Mouse (Mus musculus) CH12.LX (cell line): ENCODE measurements around the gene Grhl1. TPM values are rescaled to one million over a fixed set of nuclear protein-coding genes. Genes with fewer than 3 reads are reported as not detected.
A peak's percentile ranks its signal among the peaks of the same experiment; 100 is the strongest.

Experiments
- DNase-seq: peaks from one replicate; pipeline ENCODE4 v3.0.0-alpha.2; 2013; ENCODE audit errors: extremely low read depth
- H3K27ac ChIP-seq: 2 replicates; pipeline ENCODE4 v1.5.1; 2012; ENCODE audit warnings: low read depth, mild to moderate bottlenecking, control low read depth, moderate library complexity; ENCODE audit not compliant: insufficient read depth
- H3K27me3 ChIP-seq: replicated peaks from 2 replicates; pipeline ENCODE3; 2012; ENCODE audit warnings: inconsistent platforms
- H3K36me3 ChIP-seq, 2 experiments: replicated peaks in 1 of 2; 2 replicates each; pipeline versions ENCODE3 to v1.6.1; 2012; ENCODE audit warnings: inconsistent platforms in 1 of 2, low read length in 1 of 2, mild to moderate bottlenecking in 1 of 2, mixed read lengths in 1 of 2, moderate library complexity in 1 of 2; ENCODE audit not compliant: control insufficient read depth in 1 of 2, insufficient read depth in 1 of 2
- H3K4me1 ChIP-seq, 2 experiments: 2 replicates each; pipeline ENCODE4 v1.6.1; 2012; ENCODE audit warnings: inconsistent platforms in 1 of 2, moderate library complexity in 1 of 2; ENCODE audit not compliant: insufficient read depth in 2 of 2, control insufficient read depth in 1 of 2
- H3K4me2 ChIP-seq: 2 replicates; pipeline ENCODE4 v1.6.1; 2012; ENCODE audit warnings: low read depth, mild to moderate bottlenecking, control low read depth; ENCODE audit not compliant: poor library complexity, insufficient read depth, severe bottlenecking
- H3K4me3 ChIP-seq, 3 experiments: fragments of 150-350 bp in 1 of 3; sonication (generic) in 1 of 3; replicated peaks in 1 of 3; 2 replicates each; pipeline versions ENCODE3 to v1.5.1; 2011 to 2012; ENCODE audit warnings: low read depth in 2 of 3, low read length in 2 of 3, mild to moderate bottlenecking in 2 of 3, moderate library complexity in 2 of 3, control low read depth in 1 of 3, improper control_type of control experiment in 1 of 3, inconsistent platforms in 1 of 3, mixed read lengths in 1 of 3; ENCODE audit not compliant: poor library complexity in 1 of 3
- H3K79me2 ChIP-seq: replicated peaks from 2 replicates; pipeline ENCODE4 v1.6.1; 2012; ENCODE audit warnings: mild to moderate bottlenecking, moderate library complexity; ENCODE audit not compliant: control insufficient read depth, poor library complexity, insufficient read depth, severe bottlenecking; ENCODE audit errors: extremely low read depth
- H3K9ac ChIP-seq: 2 replicates; pipeline ENCODE4 v1.6.1; 2012; ENCODE audit warnings: low read depth, mild to moderate bottlenecking, control low read depth, moderate library complexity; ENCODE audit not compliant: insufficient read depth
- H3K9me3 ChIP-seq: replicated peaks from 2 replicates; pipeline ENCODE3; 2012; ENCODE audit warnings: low read length, inconsistent platforms, mixed read lengths
- BHLHE40 ChIP-seq: IDR thresholded peaks from 2 replicates; pipeline ENCODE4 v1.6.1; 2011; ENCODE audit warnings: mild to moderate bottlenecking, low read depth, low read length, improper control_type of control experiment
- CHD1 ChIP-seq: IDR thresholded peaks from 2 replicates; pipeline ENCODE4 v1.6.1; 2012; ENCODE audit warnings: low read depth, low read length, improper control_type of control experiment, inconsistent platforms
- CHD2 ChIP-seq: IDR thresholded peaks from 2 replicates; pipeline ENCODE4 v1.6.1; 2011; ENCODE audit warnings: low read length, improper control_type of control experiment
- CTCF ChIP-seq, 2 experiments: IDR thresholded peaks in 1 of 2; conservative IDR thresholded peaks in 1 of 2; 2 replicates each; pipeline ENCODE4 v1.5.1; 2011 to 2012; ENCODE audit warnings: low read depth in 2 of 2, low read length in 2 of 2, improper control_type of control experiment in 1 of 2, inconsistent platforms in 1 of 2, mild to moderate bottlenecking in 1 of 2, moderate library complexity in 1 of 2
- E2F4 ChIP-seq: IDR thresholded peaks from 2 replicates; pipeline ENCODE4 v1.6.1; 2011; ENCODE audit warnings: low read depth, low read length, improper control_type of control experiment; ENCODE audit not compliant: insufficient replicate concordance
- EP300 ChIP-seq: IDR thresholded peaks from 2 replicates; pipeline ENCODE4 v1.6.1; 2011; ENCODE audit warnings: low read length, improper control_type of control experiment
- ETS1 ChIP-seq: conservative IDR thresholded peaks from 2 replicates; pipeline ENCODE4 v1.6.1; 2012; ENCODE audit warnings: low read depth, mild to moderate bottlenecking, inconsistent platforms, low read length, improper control_type of control experiment, moderate library complexity
- GABPA ChIP-seq: IDR thresholded peaks from 2 replicates; pipeline ENCODE4 v1.6.1; 2012; ENCODE audit warnings: low read depth, low read length, improper control_type of control experiment, inconsistent platforms; ENCODE audit not compliant: insufficient replicate concordance
- IRF4 ChIP-seq: IDR thresholded peaks from 2 replicates; pipeline ENCODE4 v1.6.1; 2014; ENCODE audit warnings: low read depth, mild to moderate bottlenecking, inconsistent platforms, low read length, improper control_type of control experiment
- JUN ChIP-seq: IDR thresholded peaks from 2 replicates; pipeline ENCODE4 v1.6.1; 2011; ENCODE audit warnings: low read depth, mild to moderate bottlenecking, low read length, improper control_type of control experiment, moderate library complexity; ENCODE audit not compliant: insufficient read depth
- JUND ChIP-seq: conservative IDR thresholded peaks from 2 replicates; pipeline ENCODE4 v1.6.1; 2011; ENCODE audit warnings: low read depth, low read length, improper control_type of control experiment
- KAT2A ChIP-seq: IDR thresholded peaks from 2 replicates; pipeline ENCODE4 v1.6.1; 2012; ENCODE audit warnings: low read length, improper control_type of control experiment, inconsistent platforms; ENCODE audit not compliant: insufficient replicate concordance
- MAFK ChIP-seq: IDR thresholded peaks from 2 replicates; pipeline ENCODE4 v1.6.1; 2011; ENCODE audit warnings: low read length, improper control_type of control experiment; ENCODE audit not compliant: insufficient replicate concordance
- MAX ChIP-seq: IDR thresholded peaks from 2 replicates; pipeline ENCODE4 v1.6.1; 2011; ENCODE audit warnings: low read length, improper control_type of control experiment
- MAZ ChIP-seq: IDR thresholded peaks from 2 replicates; pipeline ENCODE4 v1.6.1; 2012; ENCODE audit warnings: low read depth, mild to moderate bottlenecking, inconsistent platforms, low read length, improper control_type of control experiment, moderate library complexity
- MEF2A ChIP-seq: IDR thresholded peaks from 2 replicates; pipeline ENCODE4 v1.6.1; 2014; ENCODE audit warnings: low read depth, mild to moderate bottlenecking, inconsistent platforms, low read length, improper control_type of control experiment, borderline replicate concordance
- MXI1 ChIP-seq: IDR thresholded peaks from 2 replicates; pipeline ENCODE4 v1.6.1; 2011; ENCODE audit warnings: mild to moderate bottlenecking, low read depth, low read length, improper control_type of control experiment
- MYC ChIP-seq: IDR thresholded peaks from 2 replicates; pipeline ENCODE4 v1.6.1; 2011; ENCODE audit warnings: low read depth, mild to moderate bottlenecking, improper control_type of control experiment, low read length
- NRF1 ChIP-seq: IDR thresholded peaks from 2 replicates; pipeline ENCODE4 v1.6.1; 2014; ENCODE audit warnings: low read depth, mild to moderate bottlenecking, inconsistent platforms, low read length, improper control_type of control experiment, moderate library complexity
- PAX5 ChIP-seq: IDR thresholded peaks from 2 replicates; pipeline ENCODE4 v1.6.1; 2012; ENCODE audit warnings: low read length, inconsistent platforms, mixed read lengths
- POLR2A ChIP-seq: IDR thresholded peaks from 2 replicates; pipeline ENCODE4 v1.6.1; 2011; ENCODE audit warnings: low read depth, mild to moderate bottlenecking, improper control_type of control experiment, low read length
- POLR2AphosphoS2 ChIP-seq: IDR thresholded peaks from 2 replicates; pipeline ENCODE4 v1.6.1; 2011; ENCODE audit warnings: low read depth, low read length, improper control_type of control experiment
- RAD21 ChIP-seq: IDR thresholded peaks from 2 replicates; pipeline ENCODE4 v1.6.1; 2011; ENCODE audit warnings: low read depth, mild to moderate bottlenecking, low read length, improper control_type of control experiment, moderate library complexity
- RCOR1 ChIP-seq: conservative IDR thresholded peaks from 2 replicates; pipeline ENCODE4 v1.6.1; 2012; ENCODE audit warnings: low read depth, mild to moderate bottlenecking, inconsistent platforms, low read length, improper control_type of control experiment
- SMC3 ChIP-seq: IDR thresholded peaks from 2 replicates; pipeline ENCODE4 v1.6.1; 2011; ENCODE audit warnings: low read depth, low read length, improper control_type of control experiment
- TBP ChIP-seq: conservative IDR thresholded peaks from 2 replicates; pipeline ENCODE4 v1.6.1; 2011; ENCODE audit warnings: low read depth, low read length, improper control_type of control experiment
- TCF12 ChIP-seq: IDR thresholded peaks from 2 replicates; pipeline ENCODE4 v1.6.1; 2014; ENCODE audit warnings: low read depth, mild to moderate bottlenecking, inconsistent platforms, low read length, improper control_type of control experiment
- UBTF ChIP-seq: IDR thresholded peaks from 2 replicates; pipeline ENCODE4 v1.6.1; 2012; ENCODE audit warnings: low read depth, mild to moderate bottlenecking, inconsistent platforms, low read length, improper control_type of control experiment, moderate library complexity
- USF1 ChIP-seq: IDR thresholded peaks from 2 replicates; pipeline ENCODE4 v1.6.1; 2014; ENCODE audit warnings: low read depth, mild to moderate bottlenecking, inconsistent platforms, low read length, improper control_type of control experiment
- USF2 ChIP-seq: conservative IDR thresholded peaks from 2 replicates; pipeline ENCODE4 v1.6.1; 2011; ENCODE audit warnings: low read depth, low read length, improper control_type of control experiment
- ZKSCAN1 ChIP-seq: IDR thresholded peaks from 2 replicates; pipeline ENCODE4 v1.6.1; 2012; ENCODE audit warnings: low read depth, inconsistent platforms, low read length, improper control_type of control experiment, borderline replicate concordance
- ZMIZ1 ChIP-seq: IDR thresholded peaks from 2 replicates; pipeline ENCODE4 v1.6.1; 2012; ENCODE audit warnings: low read depth, mild to moderate bottlenecking, inconsistent platforms, low read length, improper control_type of control experiment
- ZNF384 ChIP-seq: IDR thresholded peaks from 2 replicates; pipeline ENCODE4 v1.6.1; 2012; ENCODE audit warnings: low read depth, low read length, improper control_type of control experiment, inconsistent platforms
- dilution Hi-C: fragments of 300-500 bp; cut with MboI; formaldehyde crosslinking; loops from 2 replicates; pipeline ENCODE4 v1.14.3; 2020; ENCODE audit warnings: low sequenced_read_pairs; ENCODE audit not compliant: extremely low pct_unique_long_range_greater_than_20kb, extremely low pct_ligation_motif_present
- in situ Hi-C: fragments of 300-500 bp; cut with MboI; formaldehyde crosslinking; loops from 3 replicates; pipeline ENCODE4 v1.14.3; 2019; ENCODE audit warnings: low sequenced_read_pairs, low pct_ligation_motif_present, low pct_unique_long_range_greater_than_20kb, mixed read lengths
- polyA plus RNA-seq: library from polyadenylated mRNA; unstranded; fragments of >175 nt; gene quantifications from 2 replicates; pipeline ENCODE4 v1.2.1, GENCODE M21; 2012; ENCODE audit warnings: low read depth; ENCODE audit not compliant: insufficient read length
- total RNA-seq, 2 experiments: library from RNA; depleted of rRNA; stranded (reverse); fragments of 300-350 nt in 1 of 2; fragments of >200 nt in 1 of 2; gene quantifications; 2 replicates each; pipeline ENCODE4 v1.2.3; 2012 to 2014

Grhl1 gene
- total and polyA plus RNA-seq, 3 experiments = 0.54 to 1.3 (median 0.66) TPM

DNA sequence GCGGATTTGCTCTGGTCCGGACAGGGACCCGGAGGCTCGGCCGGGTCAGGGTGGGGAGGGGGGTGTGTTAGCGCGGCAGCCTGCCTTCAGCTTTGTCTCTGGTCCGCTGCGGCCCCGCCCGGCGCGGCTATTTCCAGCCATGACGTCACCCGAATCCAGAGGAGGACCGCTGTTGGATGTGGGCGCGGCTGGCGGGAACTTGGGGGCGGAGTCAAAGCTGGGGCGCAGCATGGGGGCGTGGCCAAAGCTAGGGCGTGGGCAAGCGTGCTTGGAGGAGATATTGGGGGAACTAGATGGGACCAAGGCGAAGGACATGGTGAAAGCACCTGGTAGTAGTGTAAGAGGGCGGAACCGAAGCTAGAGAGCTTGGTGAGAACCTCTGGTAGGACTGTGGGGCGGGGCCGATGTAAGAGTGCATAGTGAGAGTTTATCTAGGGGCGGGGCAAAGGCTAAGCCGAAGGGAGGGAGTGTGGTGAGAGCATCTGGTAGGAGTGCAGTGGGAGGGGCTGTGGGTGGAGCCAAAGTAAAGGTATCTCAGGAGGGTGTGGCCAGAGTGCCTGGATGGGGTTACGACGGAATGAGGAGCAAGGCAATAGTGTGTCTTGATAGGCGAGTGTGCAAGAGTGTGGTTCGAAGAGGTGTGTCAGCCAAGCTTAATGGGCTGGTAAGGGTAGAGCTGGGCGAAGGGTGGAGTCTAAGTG, 79.7 kb downstream of the Grhl1 start (continued):
- TF ChIP-seq ZKSCAN1 = no peak
- peak; percentile 24 for TF ChIP-seq MAX
- no peak for TF ChIP-seq UBTF
- 0 out of 2 replicates have a peak, but pooled peaks have one; percentile 11 for TF ChIP-seq BHLHE40
- no peak for TF ChIP-seq SMC3
- TF ChIP-seq RAD21 = no peak
- no peak for TF ChIP-seq PAX5
- TF ChIP-seq MEF2A = peak; percentile 98
- TF ChIP-seq MAFK = no peak
- TF ChIP-seq, all 38 proteins: peak for 13

DNA sequence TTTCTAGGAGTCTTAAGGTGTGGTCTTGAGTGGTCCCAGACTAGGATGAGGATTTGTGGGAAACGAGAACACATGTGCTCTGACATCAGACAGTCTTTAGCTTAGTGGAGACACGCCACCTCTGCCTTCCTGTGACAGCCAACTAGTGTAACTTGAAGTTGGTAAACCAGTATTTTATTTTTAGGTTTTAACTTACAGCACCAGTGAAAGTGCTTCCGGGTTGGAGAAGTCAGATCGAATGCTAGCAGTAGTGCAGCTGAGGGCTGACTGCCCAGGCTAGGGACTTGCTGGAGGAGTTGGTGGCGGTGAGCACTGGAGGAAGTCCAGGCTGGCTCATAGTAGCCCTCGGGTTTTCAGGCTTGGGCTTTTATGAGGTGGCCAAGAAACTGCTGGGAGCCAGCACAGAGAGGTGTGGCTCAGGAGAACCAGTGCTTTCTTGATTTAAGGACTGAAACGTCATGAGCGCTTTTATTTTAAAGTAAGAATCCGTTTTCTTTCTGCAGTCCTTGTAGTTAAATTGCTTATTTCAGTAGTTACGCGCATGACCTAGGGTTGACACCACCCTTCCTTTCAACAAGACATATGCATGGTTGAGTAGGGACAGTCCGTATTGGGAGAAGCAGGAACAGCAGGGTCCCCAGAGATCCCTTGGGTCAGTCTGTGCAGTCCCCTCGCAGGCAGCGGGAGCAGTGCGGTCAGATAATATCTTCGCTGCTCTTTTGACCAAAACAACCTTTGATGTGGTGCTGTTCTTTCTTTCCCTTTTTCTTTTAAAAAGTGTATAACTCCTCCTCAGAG, 82.2 kb downstream of the Grhl1 start:
- Histone ChIP-seq H3K36me3 (peaks cover 30 to 57% of the 10 kb centered on the region in 2 experiments), H3K4me1 (peaks cover 31 to 75% of the 10 kb centered on the region in 2 experiments), H3K9me3 (no peaks in the 10 kb centered on the region)
- no peak for TF ChIP-seq MXI1
- TF ChIP-seq E2F4 = no peak
- TF ChIP-seq ETS1 = peak; percentile 78
- TF ChIP-seq POLR2A = no peak
- 0 out of 2 replicates have a peak, but pooled peaks have one; percentile 17 for TF ChIP-seq KAT2A
- TF ChIP-seq USF2 = no peak
- TF ChIP-seq TCF12 = peak; percentile 83
- no peak for TF ChIP-seq CHD1
- TF ChIP-seq MAFK = peak; percentile 4; the same call in 1 of the 2 replicates
- no peak for TF ChIP-seq POLR2AphosphoS2
- TF ChIP-seq RAD21 = no peak
- TF ChIP-seq MYC = no peak
- TF ChIP-seq EP300 = peak; percentile 74
- no peak for TF ChIP-seq ZKSCAN1
- 0 out of 2 replicates have a peak, but pooled peaks have one; percentile 34 for TF ChIP-seq JUND
- no peak for TF ChIP-seq CTCF (conservative IDR thresholded peaks at IDR 0.05 in 1 of 2, IDR thresholded peaks at IDR 0.05 in 1 of 2; ENCODE audit: low read depth in 2 of 2, low read length in 2 of 2)
- no peak for TF ChIP-seq TBP
- peak; percentile 86 for TF ChIP-seq IRF4
- TF ChIP-seq JUN = no peak
- no peak for TF ChIP-seq PAX5
- no peak for TF ChIP-seq RCOR1
- TF ChIP-seq GABPA = no peak
- peak; percentile 76; the same call in 1 of the 2 replicates for TF ChIP-seq MEF2A
- no peak; the same call in 1 of the 2 replicates for TF ChIP-seq MAZ
- TF ChIP-seq BHLHE40 = peak; percentile 74
- TF ChIP-seq ZNF384 = no peak
- no peak; the same call in 1 of the 2 replicates for TF ChIP-seq CHD2
- no peak for TF ChIP-seq USF1
- TF ChIP-seq NRF1 = peak; percentile 64; the same call in 1 of the 2 replicates
- TF ChIP-seq ZMIZ1 = no peak
- 0 out of 2 replicates have a peak, but pooled peaks have one; percentile 60 for TF ChIP-seq UBTF

More for the DNA sequence above, 82.2 kb downstream of the Grhl1 start:
- no peak for DNase-seq
- peak overlapping the region; percentile 14 for H3K4me2 ChIP-seq
- H3K9ac ChIP-seq = peak overlapping the region; percentile 23
- in situ Hi-C loops = no loop called here
- no peaks in the 10 kb centered on the region for H3K27me3 ChIP-seq
- dilution Hi-C loops = no loop called here
- H3K27ac ChIP-seq = peak overlapping the region; percentile 76
- H3K4me3 ChIP-seq = peak overlapping the region in 1 of 3 experiments; percentile 1
- H3K79me2 ChIP-seq = peaks cover 14% of the 10 kb centered on the region
